19 mouse cellular contexts compared by ENCODE assay signal in genomic region chr13:118656991-118657390, GRCm38 (mm10). TPM values are rescaled to one million over a fixed set of nuclear protein-coding genes. Genes with fewer than 3 reads are reported as not detected.
"Had no signal": no experiment of that assay in that cellular context is flagged by ENCODE, and none has a peak within 500 bp of the region (broad histone marks: within the 10 kb centered on the region; RNA-seq: fewer than 3 reads in every experiment).

No protein-coding gene starts in this region.

- DNase-seq: lung, adult 2 months; lung, postnatal 14 days; lung, postnatal 36 days; right cerebral cortex, postnatal 14 days; thymus, adult 2 months; thymus, postnatal 25 days; thymus, postnatal 4 days had no signal

- H3K36me3 ChIP-seq: lung, embryonic 15.5 days; midbrain, embryonic 13.5 days; midbrain, embryonic 15.5 days; neural tube, embryonic 12.5 days; stomach, embryonic 15.5 days had no signal

- H3K27ac ChIP-seq: lung, embryonic 15.5 days; macrophage; midbrain, embryonic 13.5 days; midbrain, embryonic 15.5 days; neural tube, embryonic 12.5 days; stomach, embryonic 15.5 days; stomach, postnatal 0 days had no signal

- H3K27me3 ChIP-seq: lung, embryonic 15.5 days; megakaryocyte, embryonic 14.5 days; midbrain, embryonic 13.5 days; midbrain, embryonic 15.5 days; neural tube, embryonic 12.5 days; stomach, embryonic 15.5 days had no signal

- H3K4me3 ChIP-seq: lung, embryonic 15.5 days; megakaryocyte, embryonic 14.5 days; midbrain, embryonic 13.5 days; midbrain, embryonic 15.5 days; neural tube, embryonic 12.5 days; stomach, embryonic 15.5 days had no signal

- H3K4me1 ChIP-seq: lung, embryonic 15.5 days; megakaryocyte, embryonic 14.5 days; midbrain, embryonic 15.5 days; neural tube, embryonic 12.5 days; stomach, embryonic 15.5 days had no signal

RNA-seq across cellular contexts. Expression of gene Fgf10, which starts 12.6 kb away (rescaled TPM):
- total RNA-seq: megakaryocyte progenitor cell, adult 5-6 weeks; monocyte, adult 5-6 weeks; neutrophil, adult 5-6 weeks had no signal
- polyA plus RNA-seq: macrophage; spleen, adult 2 months had no signal
